Mouse (Mus musculus) liver, adult 2 months (tissue): ENCODE results near the gene Nhlrc2. TPM values are rescaled to one million over a fixed set of nuclear protein-coding genes. Genes with fewer than 3 reads are reported as not detected.

ENCODE experiments used
- DNase-seq: peaks from one replicate; pipeline ENCODE4 v3.0.0-alpha.2; 2011; ENCODE audit warnings: low read depth, low spot score; ENCODE audit errors: extremely low read depth
- H3K27ac ChIP-seq: fragments of 200-500 bp; replicated peaks from 2 replicates; pipeline ENCODE4 v1.5.1; 2012; ENCODE audit warnings: low read depth, mild to moderate bottlenecking, control low read depth, inconsistent platforms, low read length; ENCODE audit not compliant: insufficient read depth
- H3K27me3 ChIP-seq: fragments of 200-500 bp; 2 replicates; pipeline ENCODE4 v1.6.1; 2012; ENCODE audit warnings: mild to moderate bottlenecking, moderate library complexity, low read length, inconsistent platforms; ENCODE audit not compliant: control insufficient read depth, insufficient read depth
- H3K36me3 ChIP-seq: fragments of 200-500 bp; 2 replicates; pipeline ENCODE4 v1.6.1; 2012; ENCODE audit warnings: low read length, inconsistent platforms; ENCODE audit not compliant: control insufficient read depth, insufficient read depth
- H3K4me1 ChIP-seq: fragments of 200-500 bp; 2 replicates; pipeline ENCODE4 v1.6.1; 2011; ENCODE audit warnings: low read length; ENCODE audit not compliant: control insufficient read depth, insufficient read depth
- H3K4me3 ChIP-seq: fragments of 200-500 bp; 2 replicates; pipeline ENCODE4 v1.5.1; 2011; ENCODE audit warnings: low read depth, mild to moderate bottlenecking, control low read depth, low read length, moderate library complexity; ENCODE audit not compliant: insufficient read depth
- H3K79me2 ChIP-seq: fragments of 200-500 bp; 2 replicates; pipeline ENCODE4 v1.6.1; 2012; ENCODE audit warnings: inconsistent platforms, mild to moderate bottlenecking, low read length, moderate library complexity; ENCODE audit not compliant: control insufficient read depth, insufficient read depth
- H3K9ac ChIP-seq: fragments of 200-500 bp; 2 replicates; pipeline ENCODE4 v1.6.1; 2012; ENCODE audit warnings: low read depth, mild to moderate bottlenecking, control low read depth, inconsistent platforms, low read length
- CTCF ChIP-seq: fragments of 200-500 bp; IDR thresholded peaks from 2 replicates; pipeline ENCODE4 v1.5.1; 2011; ENCODE audit warnings: low read depth, low read length, control low read depth
- POLR2A ChIP-seq: fragments of 200-500 bp; IDR thresholded peaks from 2 replicates; pipeline ENCODE4 v1.6.1; 2011; ENCODE audit warnings: low read length, control low read depth; ENCODE audit not compliant: insufficient read depth; ENCODE audit errors: extremely low read depth
- WGBS: fragments of 180-500 bp; shearing (Covaris S2); methylation state at CpG from one replicate; pipeline ENCODE4 v1.1.7; 2018; 5-methylcytosine and 5-hydroxymethylcytosine counted together
- polyA plus RNA-seq: library from polyadenylated mRNA; depleted of rRNA; stranded (reverse); fragments of >200 nt; gene quantifications from 2 replicates; pipeline ENCODE4 v1.2.3, GENCODE M21; 2012
- total RNA-seq: library from RNA; depleted of rRNA; stranded (reverse); fragments of >200 nt; gene quantifications from 2 replicates; pipeline ENCODE4 v1.2.3, GENCODE M21; 2014

The Nhlrc2 gene
- total and polyA plus RNA-seq, 2 experiments, result 3.9 to 11.9 TPM

GRCm38 (mm10) chr19:56555972-56556371, 7.9 kb downstream of the Nhlrc2 start:
- Histone ChIP-seq H3K9ac (no peak overlapping the region), H3K4me3 (no peak overlapping the region), H3K27ac (no peak overlapping the region), H3K4me1 (no peaks in the 10 kb centered on the region), H3K79me2 (peaks cover 19% of the 10 kb centered on the region), H3K27me3 (no peaks in the 10 kb centered on the region), H3K36me3 (peaks cover 20% of the 10 kb centered on the region; the same call in 1 of the 2 replicates)
- 29% methylated on average over 5 of the region's 5 CpGs for WGBS
- TF ChIP-seq POLR2A, result no peak
- TF ChIP-seq CTCF, result no peak
- peak; percentile 37 for DNase-seq

GRCm38 (mm10) chr19:56562433-56563138, 14.5 kb downstream of the Nhlrc2 start:
- Histone ChIP-seq H3K4me3 (no peak overlapping the region), H3K4me1 (peaks cover 5% of the 10 kb centered on the region), H3K79me2 (peaks cover 55% of the 10 kb centered on the region), H3K36me3 (peaks cover 3% of the 10 kb centered on the region; the same call in 1 of the 2 replicates), H3K9ac (no peak overlapping the region), H3K27me3 (no peaks in the 10 kb centered on the region), H3K27ac (no peak overlapping the region)
- no peak for TF ChIP-seq CTCF
- TF ChIP-seq POLR2A, result no peak
- 88% methylated on average over 9 of the region's 9 CpGs for WGBS
- no peak for DNase-seq

DNA sequence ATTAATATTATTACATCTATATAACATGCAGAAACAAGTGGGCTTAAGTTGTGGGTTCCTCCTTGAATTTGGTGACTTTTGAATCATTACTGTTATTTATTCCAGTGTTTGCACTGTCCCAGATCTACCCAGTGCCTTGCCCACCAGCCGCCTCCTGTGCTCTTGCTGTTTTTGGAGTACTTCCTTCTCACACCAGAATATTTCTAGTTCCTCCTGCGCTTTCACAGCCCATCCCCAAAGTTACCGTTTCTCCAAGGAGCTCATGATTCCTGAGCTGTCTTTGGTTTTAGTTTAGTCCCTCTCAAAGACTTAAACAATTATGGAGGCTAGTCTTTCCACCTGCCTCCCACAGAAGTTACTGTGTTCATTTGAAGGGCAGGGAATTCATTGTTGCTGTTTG, 15.4 kb downstream of the Nhlrc2 start:
- H3K27me3 ChIP-seq, result no peaks in the 10 kb centered on the region
- DNase-seq, result no peak
- no peak overlapping the region for H3K4me3 ChIP-seq
- H3K36me3 ChIP-seq, result peaks cover 3% of the 10 kb centered on the region; the same call in 1 of the 2 replicates
- no peak overlapping the region for H3K9ac ChIP-seq
- H3K27ac ChIP-seq, result no peak overlapping the region
- H3K4me1 ChIP-seq, result peaks cover 5% of the 10 kb centered on the region
- TF ChIP-seq POLR2A (no peak), CTCF (no peak)
- peaks cover 54% of the 10 kb centered on the region for H3K79me2 ChIP-seq
- 76% methylated on average over 3 of the region's 3 CpGs for WGBS

- no peak overlapping the region for H3K4me3 ChIP-seq
- no peaks in the 10 kb centered on the region for H3K27me3 ChIP-seq
- H3K4me1 ChIP-seq, result peaks cover 5% of the 10 kb centered on the region
- H3K79me2 ChIP-seq, result peaks cover 43% of the 10 kb centered on the region
- no peak overlapping the region for H3K27ac ChIP-seq
- peaks cover 3% of the 10 kb centered on the region; the same call in 1 of the 2 replicates for H3K36me3 ChIP-seq
- DNase-seq, result no peak
- TF ChIP-seq CTCF (peak; percentile 21; the same call in 1 of the 2 replicates), POLR2A (no peak)
- 71% methylated on average over 6 of the region's 6 CpGs for WGBS
- H3K9ac ChIP-seq, result no peak overlapping the region
These were observed 17.3 kb downstream of the Nhlrc2 start for GRCm38 (mm10) chr19:56565358-56565757.

DNA sequence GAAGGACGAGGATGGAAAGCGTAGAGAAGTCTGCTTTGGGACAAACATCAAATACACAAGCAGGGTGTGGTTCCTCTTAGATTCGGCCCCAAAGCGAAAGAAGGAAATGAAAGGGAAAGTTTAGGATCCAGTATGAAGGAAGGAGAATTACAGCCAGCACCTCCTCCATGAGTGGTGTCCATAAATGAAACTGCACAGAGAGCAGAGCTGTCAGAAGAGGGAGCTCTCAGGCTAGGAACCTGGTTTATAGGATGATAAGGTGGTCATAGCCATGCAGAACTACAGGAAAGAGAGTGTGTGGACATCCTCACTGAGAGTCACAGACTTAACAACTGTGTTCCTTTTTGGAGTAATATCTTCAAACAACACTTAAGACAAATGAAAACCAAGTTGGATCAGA, 18.0 kb downstream of the Nhlrc2 start:
- TF ChIP-seq POLR2A (no peak), CTCF (peak; percentile 16; the same call in 1 of the 2 replicates)
- Histone ChIP-seq H3K27me3 (no peaks in the 10 kb centered on the region), H3K27ac (no peak overlapping the region), H3K79me2 (peaks cover 40% of the 10 kb centered on the region), H3K9ac (no peak overlapping the region), H3K4me3 (no peak overlapping the region), H3K36me3 (peaks cover 2% of the 10 kb centered on the region; the same call in 1 of the 2 replicates), H3K4me1 (peaks cover 5% of the 10 kb centered on the region)
- DNase-seq, result peak; percentile 44
- 69% methylated on average over 4 of the region's 4 CpGs for WGBS

DNA sequence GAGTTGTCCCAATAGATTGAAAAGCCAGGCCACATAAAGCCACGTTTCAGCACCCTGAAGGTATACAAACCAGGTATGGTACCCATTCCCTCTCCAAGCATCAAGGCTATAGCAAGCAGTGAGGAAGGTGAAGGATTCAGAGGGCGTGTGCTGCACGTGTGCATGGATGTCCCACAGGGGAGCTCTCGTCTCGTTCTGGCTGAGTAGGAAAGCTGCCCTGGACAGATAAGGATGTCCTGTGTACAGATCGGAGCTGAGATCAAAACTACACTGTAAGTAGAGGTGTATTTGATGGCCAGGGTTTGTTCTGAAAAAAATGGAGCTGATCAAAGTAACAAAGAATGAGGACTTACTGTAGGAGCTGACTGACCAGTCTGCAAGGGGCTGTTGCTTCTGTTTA, 18.9 kb downstream of the Nhlrc2 start:
- Histone ChIP-seq H3K27me3 (no peaks in the 10 kb centered on the region), H3K36me3 (peaks cover 2% of the 10 kb centered on the region; the same call in 1 of the 2 replicates), H3K9ac (no peak overlapping the region), H3K27ac (no peak overlapping the region), H3K4me3 (no peak overlapping the region), H3K4me1 (peaks cover 5% of the 10 kb centered on the region), H3K79me2 (peaks cover 31% of the 10 kb centered on the region)
- 88% methylated on average over 6 of the region's 6 CpGs for WGBS
- DNase-seq, result no peak
- TF ChIP-seq POLR2A (no peak), CTCF (no peak)
